Mouse (Mus musculus): ENCODE measurements around the gene Scube2.

- no peak for TF ChIP-seq CTCF (IDR thresholded peaks at IDR 0.05; ENCODE audit: extremely low read depth, insufficient read depth, low read length)
- TF ChIP-seq POLR2A (IDR thresholded peaks at IDR 0.05; ENCODE audit: extremely low read depth, insufficient read depth, low read length): no peak
Observed at GRCm38 (mm10) chr7:109890256-109890655, 24.8 kb upstream of the Scube2 start.
